Mouse (Mus musculus): ENCODE measurements at regions not wholly inside any gene's neighbourhood (a gene's known extent, or its start where the extent isn't known, plus 50 kb on each side); places are given as distances from the start of the nearest gene placed in this dataset.

DNA sequence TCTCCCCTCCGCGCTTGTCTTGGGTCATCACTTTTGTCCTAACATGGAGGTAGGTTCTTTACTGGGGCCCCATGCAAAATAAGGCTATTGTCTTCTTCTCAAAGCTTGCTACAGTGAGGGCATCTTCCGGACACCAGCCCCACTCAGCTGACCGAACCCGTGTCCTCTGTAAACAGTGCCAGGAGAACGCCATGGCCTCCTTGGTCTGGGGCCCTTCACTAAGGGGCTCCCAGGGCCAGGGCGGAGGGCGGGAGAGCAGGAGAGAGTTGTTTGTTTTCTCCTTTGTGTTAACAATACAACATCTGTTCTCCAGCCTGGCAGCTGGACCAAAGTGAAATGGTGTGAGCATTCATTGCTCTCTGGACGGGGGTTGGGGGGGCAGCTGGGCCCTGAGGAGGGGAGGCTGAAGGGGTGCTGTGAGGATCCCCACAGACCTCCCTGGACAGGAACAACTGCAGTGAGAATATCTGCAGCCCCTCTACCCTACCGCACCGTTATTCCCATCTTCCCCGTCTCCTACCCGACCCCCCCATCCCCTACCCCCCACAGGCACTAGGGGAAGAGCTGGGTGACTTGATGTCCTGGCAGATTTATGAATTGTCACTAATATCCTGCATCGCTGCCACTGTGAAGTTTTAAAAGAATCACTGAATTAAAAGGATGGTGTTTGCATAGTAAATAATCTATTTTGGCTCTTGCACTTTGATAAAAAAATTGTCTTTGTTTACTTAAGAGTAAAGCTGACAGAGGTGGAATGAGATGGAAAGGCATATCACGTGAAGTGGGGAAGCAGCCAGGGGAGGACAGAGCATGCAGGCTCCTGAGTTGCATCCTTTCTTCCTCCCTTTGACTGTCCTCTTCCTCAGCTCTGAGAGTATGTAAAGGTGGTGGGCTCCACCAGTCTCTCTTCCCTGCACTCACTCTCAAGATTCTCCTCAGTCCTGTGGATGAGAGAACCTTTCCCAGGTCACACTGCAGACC, 97.5 kb upstream of the Teddm2 start:
- 59% methylated on average over 15 of the region's 15 CpGs for WGBS
- Histone ChIP-seq H3K36me3 (ENCODE audit: control insufficient read depth, insufficient read depth) (no peaks in the 10 kb centered on the region), H3K27me3 (replicated peaks; ENCODE audit: control insufficient read depth, insufficient read depth, low read length) (no peaks in the 10 kb centered on the region), H3K9me3 (ENCODE audit: control insufficient read depth) (no peaks in the 10 kb centered on the region), H3K9ac (ENCODE audit: low read depth, low read length) (no peak overlapping the region), H3K27ac (ENCODE audit: low read depth, low read length) (no peak overlapping the region), H3K4me3 (ENCODE audit: low read depth, low read length) (no peak overlapping the region), H3K4me2 (replicated peaks; ENCODE audit: low read depth) (no peak overlapping the region), H3K4me1 (replicated peaks; ENCODE audit: control insufficient read depth, insufficient read depth, low read length) (no peaks in the 10 kb centered on the region)
- ATAC-seq, result no peak
- TF ChIP-seq CTCF (IDR thresholded peaks at IDR 0.05; ENCODE audit: low read depth), result no peak

DNA sequence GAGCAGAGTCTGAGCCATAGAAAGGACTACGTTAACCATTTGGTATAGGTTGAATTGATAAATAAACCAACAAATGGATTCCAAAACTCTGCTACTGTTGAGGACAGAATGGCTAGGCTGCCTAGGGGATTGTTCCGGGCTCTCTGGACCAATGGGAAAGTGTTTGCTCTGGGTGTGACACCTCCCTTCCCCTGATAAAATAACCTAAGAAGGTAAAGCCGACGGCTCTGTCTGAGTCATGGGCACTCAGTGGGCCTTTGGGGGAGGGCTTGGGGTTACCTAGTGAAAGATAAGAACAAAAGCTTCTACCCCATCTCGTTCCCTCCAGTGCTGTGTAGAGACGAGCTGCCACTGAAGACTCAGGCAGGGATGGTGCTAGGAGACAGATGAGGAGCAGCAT, 99.7 kb upstream of the Teddm2 start:
- Histone ChIP-seq H3K36me3 (ENCODE audit: control insufficient read depth, insufficient read depth) (no peaks in the 10 kb centered on the region), H3K27ac (ENCODE audit: low read depth, low read length) (no peak overlapping the region), H3K4me1 (replicated peaks; ENCODE audit: control insufficient read depth, insufficient read depth, low read length) (no peaks in the 10 kb centered on the region), H3K4me2 (replicated peaks; ENCODE audit: low read depth) (no peak overlapping the region), H3K4me3 (ENCODE audit: low read depth, low read length) (no peak overlapping the region), H3K27me3 (replicated peaks; ENCODE audit: control insufficient read depth, insufficient read depth, low read length) (no peaks in the 10 kb centered on the region), H3K9me3 (ENCODE audit: control insufficient read depth) (no peaks in the 10 kb centered on the region), H3K9ac (ENCODE audit: low read depth, low read length) (no peak overlapping the region)
- ATAC-seq, result no peak
- no peak for TF ChIP-seq CTCF (IDR thresholded peaks at IDR 0.05; ENCODE audit: low read depth)
- WGBS, result 40% methylated on average over 6 of the region's 6 CpGs

DNA sequence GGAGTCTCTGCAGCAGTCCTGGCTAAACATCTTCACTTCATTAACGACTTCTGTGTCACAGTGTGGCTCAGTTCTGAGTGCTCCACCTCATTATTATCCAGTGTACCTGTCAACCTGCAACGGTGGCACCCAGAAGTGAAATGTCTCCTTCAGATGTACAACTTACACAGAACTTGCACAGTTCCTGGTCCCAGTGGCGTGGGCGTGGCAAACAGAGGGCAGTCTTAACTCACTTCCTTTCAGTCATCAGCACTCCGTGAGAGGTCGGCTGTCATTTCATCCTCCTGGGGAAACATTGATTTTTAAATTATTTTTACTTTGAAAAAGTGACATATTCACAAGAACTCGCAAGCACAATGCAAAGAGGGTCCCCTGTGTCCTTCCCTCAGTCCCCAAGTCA, 103.6 kb upstream of the Teddm2 start:
- WGBS, result 57% methylated on average over 7 of the region's 7 CpGs
- no peak overlapping the region for H3K4me2 ChIP-seq (replicated peaks; ENCODE audit: low read depth)
- no peak overlapping the region for H3K27ac ChIP-seq (ENCODE audit: low read depth, low read length)
- no peak overlapping the region for H3K9ac ChIP-seq (ENCODE audit: low read depth, low read length)
- no peak overlapping the region for H3K4me3 ChIP-seq (ENCODE audit: low read depth, low read length)
- no peak for TF ChIP-seq CTCF (IDR thresholded peaks at IDR 0.05; ENCODE audit: low read depth)
- H3K4me1 ChIP-seq (replicated peaks; ENCODE audit: control insufficient read depth, insufficient read depth, low read length), result no peaks in the 10 kb centered on the region
- no peaks in the 10 kb centered on the region for H3K36me3 ChIP-seq (ENCODE audit: control insufficient read depth, insufficient read depth)
- H3K9me3 ChIP-seq (ENCODE audit: control insufficient read depth), result no peaks in the 10 kb centered on the region
- H3K27me3 ChIP-seq (replicated peaks; ENCODE audit: control insufficient read depth, insufficient read depth, low read length), result no peaks in the 10 kb centered on the region
- no peak for ATAC-seq

DNA sequence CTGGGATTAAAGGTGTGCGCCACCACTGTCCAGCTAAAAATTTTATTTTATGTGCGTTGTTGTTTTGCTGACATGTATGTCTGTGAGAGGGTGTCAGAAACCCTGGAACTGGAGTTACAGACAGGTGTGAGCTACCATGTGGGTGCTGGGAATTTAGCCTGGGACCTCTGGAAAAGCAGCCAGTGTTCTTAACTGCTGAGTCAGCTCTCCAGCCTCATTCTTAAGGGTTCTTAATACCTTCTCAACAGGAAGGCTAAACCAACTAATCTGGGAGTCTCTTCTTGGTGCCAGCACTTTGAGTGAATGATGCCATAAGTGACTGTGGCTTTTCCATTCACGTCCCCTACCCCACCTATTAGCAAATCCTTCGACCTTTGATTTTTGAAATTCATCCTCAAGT, 104.6 kb upstream of the Teddm2 start:
- 92% methylated on average over 4 of the region's 4 CpGs for WGBS
- Histone ChIP-seq H3K27ac (ENCODE audit: low read depth, low read length) (no peak overlapping the region), H3K27me3 (replicated peaks; ENCODE audit: control insufficient read depth, insufficient read depth, low read length) (no peaks in the 10 kb centered on the region), H3K4me2 (replicated peaks; ENCODE audit: low read depth) (no peak overlapping the region), H3K4me3 (ENCODE audit: low read depth, low read length) (no peak overlapping the region), H3K9me3 (ENCODE audit: control insufficient read depth) (no peaks in the 10 kb centered on the region), H3K4me1 (replicated peaks; ENCODE audit: control insufficient read depth, insufficient read depth, low read length) (no peaks in the 10 kb centered on the region), H3K36me3 (ENCODE audit: control insufficient read depth, insufficient read depth) (no peaks in the 10 kb centered on the region), H3K9ac (ENCODE audit: low read depth, low read length) (no peak overlapping the region)
- no peak for TF ChIP-seq CTCF (IDR thresholded peaks at IDR 0.05; ENCODE audit: low read depth)
- no peak for ATAC-seq

DNA sequence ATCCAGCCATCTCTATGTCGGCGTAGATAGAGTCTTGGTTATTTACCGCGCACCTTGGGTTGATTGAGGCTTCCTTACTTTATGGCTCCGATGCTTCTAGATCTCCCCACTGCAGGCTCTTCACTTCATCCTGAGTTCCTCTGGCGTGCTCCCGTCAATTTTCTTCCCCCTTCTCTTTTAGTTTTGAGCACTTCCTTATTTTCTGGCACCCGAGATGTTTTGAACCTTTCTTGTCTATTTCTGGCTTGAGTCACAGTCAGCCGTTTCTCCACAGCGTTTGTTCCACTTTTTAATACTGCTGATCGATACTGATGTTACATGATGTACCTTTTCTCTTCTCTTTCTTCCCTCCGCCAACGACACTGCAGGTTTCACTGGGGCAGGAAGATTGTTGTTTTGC, 106.0 kb upstream of the Teddm2 start:
- no peak overlapping the region for H3K27ac ChIP-seq (ENCODE audit: low read depth, low read length)
- H3K9ac ChIP-seq (ENCODE audit: low read depth, low read length), result no peak overlapping the region
- WGBS, result 80% methylated on average over 13 of the region's 13 CpGs
- no peaks in the 10 kb centered on the region for H3K36me3 ChIP-seq (ENCODE audit: control insufficient read depth, insufficient read depth)
- no peaks in the 10 kb centered on the region for H3K27me3 ChIP-seq (replicated peaks; ENCODE audit: control insufficient read depth, insufficient read depth, low read length)
- H3K4me2 ChIP-seq (replicated peaks; ENCODE audit: low read depth), result no peak overlapping the region
- TF ChIP-seq CTCF (IDR thresholded peaks at IDR 0.05; ENCODE audit: low read depth), result no peak
- H3K4me1 ChIP-seq (replicated peaks; ENCODE audit: control insufficient read depth, insufficient read depth, low read length), result no peaks in the 10 kb centered on the region
- H3K9me3 ChIP-seq (ENCODE audit: control insufficient read depth), result no peaks in the 10 kb centered on the region
- no peak for ATAC-seq
- no peak overlapping the region for H3K4me3 ChIP-seq (ENCODE audit: low read depth, low read length)

DNA sequence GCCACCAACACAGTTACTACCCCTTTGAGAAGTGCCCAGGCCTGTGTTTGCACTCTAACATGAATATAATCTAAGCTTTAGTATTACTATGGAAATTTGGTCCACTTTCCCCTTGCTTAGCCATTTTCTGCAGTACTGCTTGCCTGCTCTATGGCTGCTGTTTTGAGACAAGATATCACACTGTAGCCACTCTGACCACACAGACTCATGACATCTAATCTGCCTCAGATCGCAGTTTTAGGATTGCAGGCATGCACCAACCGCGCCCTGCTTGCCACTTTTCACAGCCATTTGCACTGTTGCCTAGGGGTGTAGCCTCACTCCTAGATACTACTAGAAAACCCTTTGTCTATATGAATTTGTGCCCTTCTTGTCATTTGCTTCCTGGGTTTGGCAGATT, 107.4 kb upstream of the Teddm2 start:
- Histone ChIP-seq H3K4me3 (ENCODE audit: low read depth, low read length) (no peak overlapping the region), H3K36me3 (ENCODE audit: control insufficient read depth, insufficient read depth) (no peaks in the 10 kb centered on the region), H3K27me3 (replicated peaks; ENCODE audit: control insufficient read depth, insufficient read depth, low read length) (no peaks in the 10 kb centered on the region), H3K9ac (ENCODE audit: low read depth, low read length) (no peak overlapping the region), H3K9me3 (ENCODE audit: control insufficient read depth) (no peaks in the 10 kb centered on the region), H3K27ac (ENCODE audit: low read depth, low read length) (no peak overlapping the region), H3K4me2 (replicated peaks; ENCODE audit: low read depth) (no peak overlapping the region), H3K4me1 (replicated peaks; ENCODE audit: control insufficient read depth, insufficient read depth, low read length) (no peaks in the 10 kb centered on the region)
- no peak for ATAC-seq
- WGBS, result 88% methylated on average over 3 of the region's 3 CpGs
- TF ChIP-seq CTCF (IDR thresholded peaks at IDR 0.05; ENCODE audit: low read depth), result no peak

All from intestine, postnatal 0 days (tissue).